Mouse (Mus musculus) megakaryocyte progenitor cell, adult 5-6 weeks (primary cell): ENCODE measurements at regions not wholly inside any gene's neighbourhood (a gene's known extent, or its start where the extent isn't known, plus 50 kb on each side); places are given as distances from the start of the nearest gene placed in this dataset.

ENCODE experiments used
- ATAC-seq: replicated peaks from 2 replicates; pipeline ENCODE4 v1.8.0; 2016; ENCODE audit warnings: mild to moderate bottlenecking, moderate TSS enrichment, inconsistent platforms; ENCODE audit not compliant: poor library complexity

- no peak for ATAC-seq
Measured at GRCm38 (mm10) chr5:41206462-41206861, 501.5 kb downstream of the Rab28 start.

- no peak for ATAC-seq
Measured at GRCm38 (mm10) chr5:41204417-41204816, 503.5 kb downstream of the Rab28 start.

- no peak for ATAC-seq
Measured at GRCm38 (mm10) chr5:41187193-41187592, 520.8 kb downstream of the Rab28 start.

GRCm38 (mm10) chr5:41177220-41177619 lies 530.7 kb downstream of the Rab28 start:
- no peak for ATAC-seq

GRCm38 (mm10) chr5:41165870-41166626 lies 541.9 kb downstream of the Rab28 start:
- no peak for ATAC-seq

GRCm38 (mm10) chr5:41125050-41125449 lies 582.9 kb downstream of the Rab28 start:
- ATAC-seq: peak; percentile 55; the same call in 1 of the 2 replicates

GRCm38 (mm10) chr5:41117658-41118057 lies 590.3 kb downstream of the Rab28 start:
- ATAC-seq: no peak

- no peak for ATAC-seq
Measured at GRCm38 (mm10) chr5:41087773-41088172, 620.2 kb downstream of the Rab28 start.

- ATAC-seq: no peak
Measured at GRCm38 (mm10) chr5:41076412-41076811, 631.5 kb downstream of the Rab28 start.

GRCm38 (mm10) chr5:41061646-41062045 lies 646.3 kb downstream of the Rab28 start:
- ATAC-seq: no peak

- ATAC-seq: no peak
Measured at GRCm38 (mm10) chr5:41061222-41061621, 646.7 kb downstream of the Rab28 start.

GRCm38 (mm10) chr5:41058015-41058414 lies 649.9 kb downstream of the Rab28 start:
- ATAC-seq: no peak

GRCm38 (mm10) chr5:41051948-41052347 lies 656.0 kb downstream of the Rab28 start:
- peak; percentile 58; the same call in 1 of the 2 replicates for ATAC-seq

GRCm38 (mm10) chr5:41048515-41048914 lies 659.4 kb downstream of the Rab28 start:
- ATAC-seq: no peak

GRCm38 (mm10) chr5:41045221-41045620 lies 662.7 kb downstream of the Rab28 start:
- ATAC-seq: no peak

GRCm38 (mm10) chr5:41044465-41044864 lies 663.5 kb downstream of the Rab28 start:
- peak; percentile 87 for ATAC-seq

- no peak for ATAC-seq
Measured at GRCm38 (mm10) chr5:41038790-41039189, 669.2 kb downstream of the Rab28 start.

GRCm38 (mm10) chr5:41006692-41007091 lies 701.3 kb downstream of the Rab28 start:
- peak; percentile 64 for ATAC-seq

- ATAC-seq: no peak
Measured at GRCm38 (mm10) chr5:40986562-40986961, 721.4 kb downstream of the Rab28 start.

- ATAC-seq: no peak
Measured at GRCm38 (mm10) chr5:40974892-40975291, 733.1 kb downstream of the Rab28 start.

- ATAC-seq: peak; percentile 100
Measured at GRCm38 (mm10) chr5:40952901-40953595, 754.9 kb downstream of the Rab28 start.

- ATAC-seq: no peak
Measured at GRCm38 (mm10) chr5:40929127-40929526, 778.8 kb downstream of the Rab28 start.
